Mouse (Mus musculus): Measurements from ENCODE around the gene Nxpe3. TPM values are rescaled to one million over a fixed set of nuclear protein-coding genes. Genes with fewer than 3 reads are reported as not detected.
"Not testable (repeated sequence)": the region's sequence is repeated elsewhere in the genome, so short reads cannot be mapped to it uniquely, and the experiment has no call there.

Gene Nxpe3
- polyA plus RNA-seq, 1 experiment from 2014 or later, result 0.72 TPM

DNA sequence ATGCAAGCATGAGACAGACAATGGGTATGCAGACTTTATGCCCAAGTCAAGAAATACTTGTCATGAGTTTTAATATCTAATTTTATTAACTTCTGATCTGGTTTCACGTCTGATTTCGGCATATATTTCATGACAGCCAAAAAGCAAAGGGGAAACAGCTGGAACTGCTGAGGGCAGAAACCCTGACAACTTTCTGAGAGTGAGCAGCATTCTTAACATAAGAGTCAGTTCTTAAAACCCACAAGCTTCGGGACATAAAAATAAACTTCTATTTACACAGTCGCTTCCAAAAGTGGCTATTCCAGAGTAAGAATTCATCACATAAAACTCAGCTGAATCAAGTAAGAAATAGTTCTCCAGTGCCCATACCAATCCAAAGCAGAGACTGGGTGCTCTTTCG, 52.0 kb downstream of the Nxpe3 start:
- TF ChIP-seq CTCF (IDR thresholded peaks at IDR 0.05; ENCODE audit: low read depth), result no peak
- Histone ChIP-seq H3K9me3 (ENCODE audit: control insufficient read depth) (no peaks in the 10 kb centered on the region), H3K4me1 (replicated peaks; ENCODE audit: control insufficient read depth, insufficient read depth, low read length) (no peaks in the 10 kb centered on the region), H3K4me2 (replicated peaks; ENCODE audit: low read depth) (no peak overlapping the region), H3K4me3 (ENCODE audit: low read depth, low read length) (no peak overlapping the region), H3K9ac (ENCODE audit: low read depth, low read length) (no peak overlapping the region), H3K27me3 (replicated peaks; ENCODE audit: control insufficient read depth, insufficient read depth, low read length) (no peaks in the 10 kb centered on the region), H3K36me3 (ENCODE audit: control insufficient read depth, insufficient read depth) (peaks cover 10% of the 10 kb centered on the region; the same call in 1 of the 2 replicates), H3K27ac (ENCODE audit: low read depth, low read length) (no peak overlapping the region)
- no peak for ATAC-seq
- WGBS, result 72% methylated on average over 5 of the region's 5 CpGs

DNA sequence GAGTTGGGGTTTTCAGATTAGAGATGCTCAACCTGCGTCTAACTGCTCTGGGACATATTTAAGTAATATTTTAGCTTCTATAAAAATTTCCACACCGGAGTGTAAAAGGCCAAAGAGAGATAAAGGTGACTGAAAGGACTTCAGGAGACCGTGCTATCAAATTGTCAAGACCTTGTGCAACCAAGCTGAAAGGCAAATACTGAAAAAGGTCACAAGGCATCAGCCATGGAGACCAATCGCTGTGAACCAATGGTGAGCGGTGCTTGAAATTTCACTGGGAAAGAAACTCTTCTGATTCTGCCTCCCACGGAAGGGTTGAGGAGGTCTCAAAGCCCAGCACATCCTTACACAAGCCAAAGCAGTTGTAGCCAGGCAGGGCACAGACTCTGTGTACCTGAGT, 53.6 kb downstream of the Nxpe3 start:
- ATAC-seq, result no peak
- no peaks in the 10 kb centered on the region for H3K4me1 ChIP-seq (replicated peaks; ENCODE audit: control insufficient read depth, insufficient read depth, low read length)
- H3K4me3 ChIP-seq (ENCODE audit: low read depth, low read length), result no peak overlapping the region
- H3K27me3 ChIP-seq (replicated peaks; ENCODE audit: control insufficient read depth, insufficient read depth, low read length), result no peaks in the 10 kb centered on the region
- peaks cover 10% of the 10 kb centered on the region; the same call in 1 of the 2 replicates for H3K36me3 ChIP-seq (ENCODE audit: control insufficient read depth, insufficient read depth)
- H3K27ac ChIP-seq (ENCODE audit: low read depth, low read length), result no peak overlapping the region
- no peak overlapping the region for H3K4me2 ChIP-seq (replicated peaks; ENCODE audit: low read depth)
- WGBS, result 85% methylated on average over 6 of the region's 6 CpGs
- no peak overlapping the region for H3K9ac ChIP-seq (ENCODE audit: low read depth, low read length)
- no peaks in the 10 kb centered on the region for H3K9me3 ChIP-seq (ENCODE audit: control insufficient read depth)
- TF ChIP-seq CTCF (IDR thresholded peaks at IDR 0.05; ENCODE audit: low read depth), result no peak

DNA sequence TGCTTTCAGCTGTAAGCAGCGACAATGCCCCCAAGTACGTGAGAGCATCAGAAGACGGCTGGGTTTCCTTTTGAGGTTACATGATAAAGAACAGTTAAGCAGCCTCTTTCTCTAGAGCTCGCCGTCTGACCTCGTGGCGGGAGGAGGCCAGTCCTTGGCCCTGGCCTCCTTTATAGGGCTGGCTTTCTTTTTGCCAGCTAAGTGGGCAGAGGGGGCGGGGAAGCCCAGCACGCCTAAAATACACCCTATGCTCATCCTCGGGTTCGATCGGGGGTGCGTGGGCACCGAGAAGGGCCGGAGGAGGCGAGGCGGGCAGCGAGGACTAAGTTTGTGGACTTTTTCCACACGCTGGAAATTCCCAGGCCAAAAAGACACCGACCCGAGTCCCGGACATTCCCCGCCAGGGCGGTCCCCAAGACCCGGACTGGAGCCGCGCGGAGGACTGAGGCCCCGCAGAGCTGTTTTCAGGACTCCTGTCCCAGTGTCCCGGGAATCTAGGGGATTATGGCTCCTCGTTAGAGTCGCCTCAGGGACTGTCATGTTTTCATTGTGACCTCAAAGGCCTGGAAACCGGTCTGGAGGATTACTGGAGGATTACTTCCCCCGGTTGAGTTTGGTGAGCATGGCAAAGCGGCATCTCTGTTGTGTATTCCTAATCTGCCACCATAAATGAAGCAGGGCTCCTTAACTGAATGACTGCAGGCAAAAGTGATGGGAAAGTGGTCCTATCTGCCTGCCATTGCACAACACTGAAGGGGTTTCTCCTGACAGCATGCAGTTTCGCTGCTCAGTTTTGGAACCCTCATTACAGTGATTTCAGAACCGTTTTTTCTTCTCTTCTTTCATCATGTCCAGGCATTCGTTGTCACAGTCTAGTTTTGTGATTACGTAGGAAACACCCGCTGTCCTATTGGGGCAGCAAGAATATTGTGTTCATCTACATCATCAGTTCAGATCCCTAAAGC, 56.3 kb downstream of the Nxpe3 start, which contains the start of gene Nfkbiz:
Gene Nfkbiz, minus strand, starts transcription at position 390 of the 965 bp plus-strand sequence.
- peak within 1 kb of the TSS; percentile 57 for H3K4me3 ChIP-seq (ENCODE audit: low read depth, low read length)
- no peaks in the 10 kb centered on the region for H3K4me1 ChIP-seq (replicated peaks; ENCODE audit: control insufficient read depth, insufficient read depth, low read length)
- no peaks in the 10 kb centered on the region for H3K27me3 ChIP-seq (replicated peaks; ENCODE audit: control insufficient read depth, insufficient read depth, low read length)
- ATAC-seq, result peak; percentile 87
- H3K9me3 ChIP-seq (ENCODE audit: control insufficient read depth), result no peaks in the 10 kb centered on the region
- H3K27ac ChIP-seq (ENCODE audit: low read depth, low read length), result peak within 1 kb of the TSS; percentile 60
- peaks cover 4% of the 10 kb centered on the region; the same call in 1 of the 2 replicates for H3K36me3 ChIP-seq (ENCODE audit: control insufficient read depth, insufficient read depth)
- H3K9ac ChIP-seq (ENCODE audit: low read depth, low read length), result peak within 1 kb of the TSS; percentile 54
- WGBS, result under 1% methylated on average over 40 of the region's 40 CpGs
- H3K4me2 ChIP-seq (replicated peaks; ENCODE audit: low read depth), result peak within 1 kb of the TSS; percentile 78
- TF ChIP-seq CTCF (IDR thresholded peaks at IDR 0.05; ENCODE audit: low read depth), result no peak

DNA sequence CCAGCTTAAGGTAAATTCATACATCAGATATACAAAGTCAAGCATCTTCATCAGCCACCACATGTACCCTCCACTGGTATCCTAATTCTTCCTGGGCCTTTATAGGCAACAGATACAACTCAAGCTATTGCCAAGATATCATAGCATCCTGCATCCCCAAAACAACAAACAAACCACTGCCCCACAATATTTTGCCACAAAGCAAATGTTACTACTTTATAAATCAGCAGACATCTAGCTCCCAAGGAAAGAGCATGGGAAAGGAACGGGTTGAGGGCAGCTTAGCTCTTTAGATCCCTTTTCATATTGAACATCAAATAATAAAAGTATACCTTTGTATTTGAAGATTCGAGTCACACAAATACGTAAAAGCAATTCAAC, 57.0 kb downstream of the Nxpe3 start:
- H3K9me3 ChIP-seq (ENCODE audit: control insufficient read depth), result no peaks in the 10 kb centered on the region
- no peaks in the 10 kb centered on the region for H3K27me3 ChIP-seq (replicated peaks; ENCODE audit: control insufficient read depth, insufficient read depth, low read length)
- no peak for TF ChIP-seq CTCF (IDR thresholded peaks at IDR 0.05; ENCODE audit: low read depth)
- H3K36me3 ChIP-seq (ENCODE audit: control insufficient read depth, insufficient read depth), result no peaks in the 10 kb centered on the region
- H3K4me3 ChIP-seq (ENCODE audit: low read depth, low read length), result peak overlapping the region; percentile 57
- no peak for ATAC-seq
- peak overlapping the region; percentile 78 for H3K4me2 ChIP-seq (replicated peaks; ENCODE audit: low read depth)
- H3K27ac ChIP-seq (ENCODE audit: low read depth, low read length), result no peak overlapping the region; the same call in 1 of the 2 replicates
- H3K9ac ChIP-seq (ENCODE audit: low read depth, low read length), result peak overlapping the region; percentile 54
- 8% methylated on average over 3 of the region's 3 CpGs for WGBS
- no peaks in the 10 kb centered on the region for H3K4me1 ChIP-seq (replicated peaks; ENCODE audit: control insufficient read depth, insufficient read depth, low read length)

DNA sequence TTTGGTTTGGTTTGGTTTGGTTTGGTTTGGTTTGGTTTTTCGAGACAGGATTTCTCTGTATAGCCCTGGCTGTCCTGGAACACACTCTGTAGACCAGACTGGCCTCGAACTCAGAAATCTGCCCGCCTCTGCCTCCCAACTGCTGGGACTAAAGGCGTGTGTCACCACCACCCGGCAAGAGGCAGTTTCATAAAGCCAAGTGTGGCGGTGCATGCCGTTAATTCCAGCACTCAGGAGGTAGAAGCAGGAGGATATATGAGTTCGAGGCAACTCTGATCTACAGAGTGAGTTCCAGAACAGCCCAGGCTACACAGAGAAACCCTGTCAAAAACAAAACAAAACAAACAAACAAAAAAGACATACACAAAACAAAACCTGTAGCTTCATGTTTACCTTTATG, 57.4 kb downstream of the Nxpe3 start:
- not testable (repeated sequence) for ATAC-seq; H3K27ac ChIP-seq (ENCODE audit: low read depth, low read length); H3K9me3 ChIP-seq (ENCODE audit: control insufficient read depth); H3K9ac ChIP-seq (ENCODE audit: low read depth, low read length); H3K4me3 ChIP-seq (ENCODE audit: low read depth, low read length); H3K4me1 ChIP-seq (replicated peaks; ENCODE audit: control insufficient read depth, insufficient read depth, low read length); H3K27me3 ChIP-seq (replicated peaks; ENCODE audit: control insufficient read depth, insufficient read depth, low read length); H3K36me3 ChIP-seq (ENCODE audit: control insufficient read depth, insufficient read depth)
- 89% methylated on average over 8 of the region's 8 CpGs for WGBS
- peak overlapping the region; percentile 78; the same call in 1 of the 2 replicates for H3K4me2 ChIP-seq (replicated peaks; ENCODE audit: low read depth)

DNA sequence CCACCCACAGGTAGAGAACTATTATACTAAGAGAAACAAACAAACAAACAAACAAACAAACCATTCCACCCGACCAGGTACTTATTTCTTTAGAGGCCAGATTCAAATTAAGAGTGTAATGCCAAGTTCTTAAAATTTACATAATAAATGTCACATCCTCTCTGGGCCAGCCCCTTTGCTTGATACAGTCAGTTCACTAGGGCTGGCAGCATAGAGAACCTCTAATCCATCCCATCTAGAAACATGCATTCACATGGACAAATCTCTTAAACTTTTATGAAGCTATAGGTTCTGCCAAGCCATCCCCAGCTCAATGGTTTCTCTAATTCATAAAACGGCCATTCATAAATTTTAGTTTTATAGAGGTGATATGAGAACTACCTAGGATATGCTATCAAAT, 57.9 kb downstream of the Nxpe3 start:
- no peak for ATAC-seq
- Histone ChIP-seq H3K27me3 (replicated peaks; ENCODE audit: control insufficient read depth, insufficient read depth, low read length) (no peaks in the 10 kb centered on the region), H3K9ac (ENCODE audit: low read depth, low read length) (no peak overlapping the region), H3K27ac (ENCODE audit: low read depth, low read length) (no peak overlapping the region), H3K9me3 (ENCODE audit: control insufficient read depth) (no peaks in the 10 kb centered on the region), H3K36me3 (ENCODE audit: control insufficient read depth, insufficient read depth) (no peaks in the 10 kb centered on the region), H3K4me3 (ENCODE audit: low read depth, low read length) (no peak overlapping the region), H3K4me1 (replicated peaks; ENCODE audit: control insufficient read depth, insufficient read depth, low read length) (no peaks in the 10 kb centered on the region), H3K4me2 (replicated peaks; ENCODE audit: low read depth) (no peak overlapping the region)
- WGBS, result 82% methylated on average over 2 of the region's 2 CpGs
- TF ChIP-seq CTCF (IDR thresholded peaks at IDR 0.05; ENCODE audit: low read depth), result no peak
